Mouse (Mus musculus) limb, embryonic 10.5 days (tissue): Measurements from ENCODE around the gene Pip4k2c. TPM values are rescaled to one million over a fixed set of nuclear protein-coding genes. Genes with fewer than 3 reads are reported as not detected.

Experiments used
- DNase-seq: peaks from one replicate; pipeline ENCODE4 v3.0.0-alpha.2; 2017; ENCODE audit warnings: low spot score
- H3K27ac ChIP-seq: fragments of 300-500 bp; sonication (generic); 2 replicates; pipeline ENCODE4 v1.5.1; 2016; ENCODE audit warnings: mild to moderate bottlenecking
- H3K27me3 ChIP-seq: fragments of 300-500 bp; sonication (generic); 2 replicates; pipeline ENCODE4 v1.6.1; 2016; ENCODE audit warnings: low read depth, mild to moderate bottlenecking; ENCODE audit not compliant: poor library complexity, severe bottlenecking
- H3K36me3 ChIP-seq: fragments of 300-500 bp; sonication (generic); 2 replicates; pipeline ENCODE4 v1.6.1; 2016; ENCODE audit warnings: mild to moderate bottlenecking, moderate library complexity
- H3K4me1 ChIP-seq: fragments of 300-500 bp; sonication (generic); 2 replicates; pipeline ENCODE4 v1.6.1; 2016
- H3K4me3 ChIP-seq: fragments of 300-500 bp; sonication (generic); 2 replicates; pipeline ENCODE4 v1.5.1; 2016; ENCODE audit warnings: mild to moderate bottlenecking, moderate library complexity
- H3K9me3 ChIP-seq: fragments of 300-500 bp; sonication (generic); replicated peaks from 2 replicates; pipeline ENCODE4 v1.6.1; 2016; ENCODE audit warnings: mild to moderate bottlenecking
- WGBS: fragments of 180-500 bp; shearing (Covaris S2); methylation state at CpG from one replicate; pipeline ENCODE4 v1.1.7; 2016; 5-methylcytosine and 5-hydroxymethylcytosine counted together
- polyA plus RNA-seq: library from polyadenylated mRNA; unstranded; fragments of >200 nt; fragmentation: Nextera tagmentation; extraction: Ambion mirVana; gene quantifications from 2 replicates; pipeline ENCODE4 v1.2.1, GENCODE M21; 2016

The Pip4k2c gene
- polyA plus RNA-seq, 1 experiment from 2014 or later = 27.8 TPM

DNA sequence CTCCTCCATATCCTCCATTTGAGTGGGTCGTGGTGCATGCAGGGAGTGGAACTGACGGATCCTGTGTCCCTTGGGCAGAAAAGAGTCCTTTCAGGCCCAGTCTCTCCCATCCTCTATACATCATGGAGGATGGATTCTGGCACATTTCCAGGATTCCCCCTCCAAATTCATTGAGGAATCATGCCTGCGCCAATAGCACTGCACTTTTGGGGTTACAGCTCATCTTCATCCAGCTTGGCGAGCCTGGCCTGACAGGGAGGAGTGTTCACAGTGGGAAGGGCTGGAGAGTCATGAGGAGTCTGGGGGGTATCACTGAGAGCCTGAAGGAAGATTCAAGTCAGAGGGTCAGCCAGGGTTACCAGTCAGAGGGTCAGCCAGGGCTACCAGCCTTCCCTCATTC lies 28.8 kb downstream of the Pip4k2c start:
- whole genome bisulfite sequencing = 94% methylated on average over 4 of the region's 4 CpGs
- H3K36me3 ChIP-seq = peaks cover 49% of the 10 kb centered on the region
- no peaks in the 10 kb centered on the region for H3K9me3 ChIP-seq
- no peak overlapping the region for H3K27ac ChIP-seq
- no peak overlapping the region for H3K4me3 ChIP-seq
- H3K4me1 ChIP-seq = peaks cover 61% of the 10 kb centered on the region
- peaks cover 75% of the 10 kb centered on the region for H3K27me3 ChIP-seq
- no peak for DNase-seq

DNA sequence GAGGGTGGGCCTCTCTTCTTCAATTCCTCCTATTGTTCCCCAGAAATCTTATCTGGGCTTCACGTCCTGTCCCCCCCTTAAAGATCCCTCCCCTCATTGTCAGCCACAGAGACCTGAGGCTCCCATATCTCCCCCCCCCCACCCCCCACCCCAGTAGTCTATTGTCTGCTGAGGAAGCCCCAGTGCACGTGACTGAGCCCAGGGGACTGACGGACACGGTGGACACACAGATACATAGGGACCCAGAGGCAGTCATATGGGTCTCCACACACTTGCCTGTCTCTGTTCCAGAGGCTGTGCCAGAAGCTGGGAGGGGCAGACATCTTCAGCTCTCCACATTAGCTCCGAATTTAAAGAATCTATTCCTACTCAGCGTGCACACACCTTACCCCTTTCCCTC lies 29.8 kb downstream of the Pip4k2c start:
- Histone ChIP-seq H3K36me3 (peaks cover 41% of the 10 kb centered on the region), H3K4me1 (peaks cover 64% of the 10 kb centered on the region), H3K27ac (no peak overlapping the region), H3K9me3 (no peaks in the 10 kb centered on the region), H3K4me3 (no peak overlapping the region), H3K27me3 (peaks cover 86% of the 10 kb centered on the region)
- DNase-seq = no peak
- WGBS = 74% methylated on average over 6 of the region's 6 CpGs

DNA sequence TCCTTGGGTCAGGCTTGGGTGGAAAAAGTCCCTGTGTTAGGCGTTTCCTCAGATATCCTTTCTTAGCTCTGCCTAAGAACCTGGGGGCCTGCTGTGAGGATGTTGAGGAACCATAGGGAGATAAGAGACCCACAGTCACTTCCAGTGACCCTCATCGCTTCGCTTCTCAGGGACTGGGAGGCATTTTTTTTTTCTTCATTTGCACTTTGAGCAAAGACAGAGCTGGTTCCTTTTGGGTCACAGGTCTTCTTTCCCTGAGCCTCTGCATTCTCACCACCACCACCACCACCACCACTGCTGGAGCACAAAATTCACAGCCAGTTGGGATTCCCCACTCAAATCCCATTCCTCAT lies 30.7 kb downstream of the Pip4k2c start:
- Histone ChIP-seq H3K27ac (no peak overlapping the region), H3K4me3 (peak overlapping the region; percentile 45), H3K27me3 (peaks cover 95% of the 10 kb centered on the region), H3K9me3 (no peaks in the 10 kb centered on the region), H3K4me1 (peaks cover 71% of the 10 kb centered on the region), H3K36me3 (peaks cover 32% of the 10 kb centered on the region)
- WGBS = 19% methylated on average over 3 of the region's 3 CpGs
- DNase-seq = no peak

DNA sequence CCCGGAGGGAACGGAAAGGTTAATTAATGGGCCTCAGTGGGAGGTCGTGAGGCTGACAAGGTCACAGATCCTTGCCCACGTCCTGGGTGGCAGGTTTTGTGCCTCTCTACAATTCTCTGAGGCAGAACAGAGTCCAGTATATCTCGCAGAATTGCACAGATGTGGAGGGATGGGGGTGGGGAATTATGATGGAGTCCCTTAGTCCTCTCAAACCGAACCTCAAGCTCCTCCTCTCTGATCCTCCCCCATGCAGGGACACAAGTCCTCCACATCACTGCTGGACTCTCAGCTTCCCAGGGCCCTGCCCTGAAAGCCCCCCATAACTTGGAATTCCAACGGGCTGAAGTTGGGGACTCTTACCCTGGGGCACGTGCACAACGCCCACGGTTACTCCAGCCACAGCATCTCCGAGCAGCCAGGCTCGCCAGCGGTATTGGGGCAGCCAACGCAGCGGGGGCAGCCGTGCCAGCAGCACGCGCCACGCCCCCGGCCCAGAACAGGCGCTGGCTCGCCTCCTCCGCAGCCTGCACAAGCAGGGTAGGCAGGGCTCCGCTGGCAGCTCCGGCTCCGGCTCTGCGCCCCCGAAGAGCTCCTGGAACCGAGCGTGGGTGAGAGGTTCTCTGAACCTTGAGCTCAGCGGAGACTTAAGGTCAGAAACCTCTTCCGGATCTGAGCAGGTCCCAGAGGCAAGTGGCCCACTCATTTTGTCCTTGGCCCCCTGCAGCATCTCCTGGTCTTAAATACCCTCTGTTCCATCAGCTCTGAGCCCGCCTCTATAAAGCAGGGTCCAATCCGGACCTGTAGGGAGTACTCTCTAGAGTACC lies 31.3 kb downstream of the Pip4k2c start, which contains the start of gene Slc26a10:
Slc26a10 (minus strand) TSS at position 775 of the 824 bp plus-strand sequence.
- Histone ChIP-seq H3K4me3 (peak within 1 kb of the TSS; percentile 45), H3K9me3 (no peaks in the 10 kb centered on the region), H3K27me3 (peaks cover 90% of the 10 kb centered on the region), H3K36me3 (peaks cover 26% of the 10 kb centered on the region), H3K27ac (no peak within 1 kb of the TSS), H3K4me1 (peaks cover 67% of the 10 kb centered on the region)
- peak; percentile 54 for DNase-seq
- under 1% methylated on average over 34 of the region's 34 CpGs for WGBS

DNA sequence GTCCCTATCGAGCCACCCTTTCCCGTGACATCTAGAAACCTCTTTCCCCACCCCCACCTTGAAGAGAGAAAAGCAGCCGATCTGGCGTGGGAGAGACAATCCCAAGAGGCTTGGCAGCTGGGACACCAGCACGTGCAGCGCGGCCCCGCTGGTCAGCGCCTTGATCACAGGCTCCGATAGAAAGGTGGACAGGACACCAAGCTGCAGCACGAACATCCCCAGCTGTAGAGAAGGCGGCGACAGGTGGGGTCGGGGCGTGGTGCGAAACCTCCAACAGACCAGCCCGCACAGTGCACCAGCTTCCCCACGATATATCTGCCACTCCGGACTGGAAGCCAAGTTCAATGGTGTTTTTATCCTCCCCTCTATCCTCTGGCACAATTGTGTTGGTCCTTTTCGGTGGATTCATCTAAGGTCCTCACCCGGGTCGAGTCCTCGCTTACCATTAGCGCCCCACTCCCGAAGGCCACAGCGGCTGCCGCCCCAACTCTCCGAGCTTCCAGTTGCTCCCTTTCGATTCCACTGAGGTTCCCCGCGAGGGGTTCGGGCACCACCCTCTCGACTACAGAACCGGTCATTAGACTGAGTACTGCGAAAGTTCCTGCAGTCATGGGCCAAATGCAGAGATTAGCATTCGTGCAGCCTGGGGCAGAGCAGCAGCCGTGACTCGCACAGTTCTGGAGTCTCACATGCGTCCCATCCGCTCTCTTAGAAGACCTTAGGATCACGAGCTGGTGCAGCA lies 32.9 kb downstream of the Pip4k2c start:
- Histone ChIP-seq H3K27me3 (peaks cover 82% of the 10 kb centered on the region), H3K4me3 (peak overlapping the region; percentile 42), H3K4me1 (peaks cover 53% of the 10 kb centered on the region), H3K27ac (no peak overlapping the region), H3K9me3 (no peaks in the 10 kb centered on the region), H3K36me3 (peaks cover 14% of the 10 kb centered on the region)
- WGBS = 5% methylated on average over 41 of the region's 41 CpGs
- DNase-seq = peak; percentile 52

DNA sequence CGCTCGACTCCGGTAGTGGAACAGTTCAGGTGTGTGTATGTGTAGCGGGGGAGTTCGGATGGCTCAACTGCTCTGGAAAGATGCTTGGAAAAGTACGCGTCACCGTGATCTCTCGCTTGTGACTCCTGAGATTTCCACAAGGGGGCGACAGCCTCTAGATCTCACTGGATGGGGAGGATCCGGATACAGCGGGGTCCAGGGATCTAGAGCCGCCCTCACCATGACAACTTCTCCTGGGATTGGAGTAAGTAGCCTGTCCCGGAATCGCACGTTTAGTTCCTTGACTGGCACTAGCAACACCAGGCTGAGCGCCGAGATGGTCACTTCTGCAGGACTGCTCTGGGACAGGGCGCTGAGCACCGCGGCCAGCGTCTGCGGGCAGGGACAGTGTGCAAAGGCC lies 33.7 kb downstream of the Pip4k2c start:
- H3K27me3 ChIP-seq = peaks cover 75% of the 10 kb centered on the region
- no peak overlapping the region for H3K27ac ChIP-seq
- H3K36me3 ChIP-seq = peaks cover 7% of the 10 kb centered on the region
- WGBS = 2% methylated on average over 23 of the region's 23 CpGs
- H3K4me3 ChIP-seq = peak overlapping the region; percentile 42
- H3K4me1 ChIP-seq = peaks cover 50% of the 10 kb centered on the region
- no peaks in the 10 kb centered on the region for H3K9me3 ChIP-seq
- peak; percentile 89 for DNase-seq

DNA sequence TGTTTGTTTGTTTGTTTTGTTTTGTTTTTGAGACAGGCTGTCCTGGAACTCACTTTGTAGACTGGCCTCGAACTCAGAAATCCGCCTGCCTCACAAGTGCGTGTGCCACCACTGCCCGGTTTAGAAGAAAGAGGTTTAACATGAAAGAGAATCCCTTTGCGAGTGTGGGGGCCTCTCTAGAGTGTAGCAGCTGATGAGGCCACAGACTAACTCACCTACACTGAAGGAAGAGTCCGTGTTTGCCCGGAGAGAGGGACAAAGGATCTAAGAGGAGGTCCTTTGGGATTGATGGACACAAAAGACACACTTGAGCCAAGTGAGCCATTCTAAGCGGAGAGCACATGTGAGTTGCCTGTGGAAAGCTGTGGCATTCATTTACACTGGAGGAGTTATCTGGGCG lies 34.1 kb downstream of the Pip4k2c start:
- DNase-seq = no peak
- peaks cover 72% of the 10 kb centered on the region for H3K27me3 ChIP-seq
- WGBS = 26% methylated on average over 9 of the region's 9 CpGs

DNA sequence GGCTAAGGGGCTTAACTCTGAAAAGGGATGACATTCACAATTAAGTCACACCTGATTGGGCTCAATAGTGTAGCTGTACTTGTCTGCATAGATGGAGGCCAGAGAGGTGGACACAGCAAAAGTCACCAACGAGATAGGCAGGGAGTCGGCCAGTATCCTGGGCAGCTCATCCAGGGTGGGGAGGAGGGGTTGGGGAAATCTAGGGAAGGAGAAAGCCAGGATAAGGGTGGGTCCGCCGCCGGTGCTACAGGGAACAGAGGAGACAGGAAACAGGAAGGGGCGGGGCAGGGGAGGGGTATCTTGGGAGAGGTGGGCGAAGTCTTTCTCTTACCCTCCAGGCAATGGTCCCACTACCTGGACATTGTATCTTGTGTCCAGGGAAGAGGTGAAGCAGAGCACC lies 34.6 kb downstream of the Pip4k2c start:
- Histone ChIP-seq H3K4me1 (peaks cover 50% of the 10 kb centered on the region), H3K27me3 (peaks cover 72% of the 10 kb centered on the region), H3K36me3 (no peaks in the 10 kb centered on the region), H3K27ac (no peak overlapping the region), H3K9me3 (no peaks in the 10 kb centered on the region), H3K4me3 (peak overlapping the region; percentile 47)
- DNase-seq = peak; percentile 46
- 5% methylated on average over 7 of the region's 7 CpGs for WGBS

More for the DNA sequence above, 34.1 kb downstream of the Pip4k2c start:
- Histone ChIP-seq H3K27ac (no peak overlapping the region), H3K4me1 (peaks cover 50% of the 10 kb centered on the region), H3K36me3 (peaks cover 2% of the 10 kb centered on the region; the same call in 1 of the 2 replicates), H3K9me3 (no peaks in the 10 kb centered on the region), H3K4me3 (peak overlapping the region; percentile 47)

DNA sequence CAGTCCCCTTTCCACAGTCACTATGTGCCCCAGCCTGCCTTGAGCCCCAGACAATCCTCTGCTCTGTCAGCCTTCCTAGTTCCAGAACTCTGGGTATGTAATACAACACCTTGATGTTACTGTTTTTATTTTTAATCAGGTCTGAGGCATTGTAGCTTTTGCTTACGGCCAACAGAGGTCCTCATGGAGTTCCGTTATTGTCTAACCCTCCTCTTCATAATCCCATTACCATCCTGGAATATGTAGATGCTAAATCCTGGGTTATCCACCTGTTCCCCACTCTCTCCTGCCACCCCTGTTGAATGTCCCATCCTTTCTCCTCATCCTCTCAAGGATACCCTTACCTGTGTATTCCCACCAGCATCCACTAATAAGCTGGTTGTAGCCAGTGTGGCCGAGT lies 35.2 kb downstream of the Pip4k2c start:
- no peak for DNase-seq
- WGBS = 42% methylated on average over 3 of the region's 3 CpGs
- peak overlapping the region; percentile 47 for H3K4me3 ChIP-seq

DNA sequence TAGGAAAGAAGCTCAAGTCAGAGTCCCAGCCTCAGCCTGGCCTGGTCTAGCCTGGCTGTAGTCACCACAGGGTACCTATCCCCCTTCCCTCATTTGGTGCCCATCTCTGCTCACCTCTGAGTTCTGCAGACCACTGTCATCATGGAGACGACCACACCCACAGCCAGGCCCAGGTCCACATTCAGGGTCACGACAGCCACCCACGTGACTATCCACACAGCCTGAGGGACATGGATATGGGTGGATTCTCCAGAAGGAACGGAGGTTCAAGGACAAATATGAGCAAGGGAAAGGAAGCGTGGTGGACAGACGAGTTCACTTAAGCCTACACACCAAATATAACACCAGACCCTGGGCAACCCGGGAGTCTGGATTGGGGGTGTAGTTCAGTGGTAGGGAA lies 37.2 kb downstream of the Pip4k2c start:
- Histone ChIP-seq H3K27ac (no peak overlapping the region), H3K4me1 (peaks cover 51% of the 10 kb centered on the region), H3K9me3 (no peaks in the 10 kb centered on the region), H3K4me3 (no peak overlapping the region), H3K27me3 (peaks cover 72% of the 10 kb centered on the region), H3K36me3 (no peaks in the 10 kb centered on the region)
- 90% methylated on average over 7 of the region's 7 CpGs for WGBS
- DNase-seq = no peak

More for the DNA sequence above, 35.2 kb downstream of the Pip4k2c start:
- H3K9me3 ChIP-seq = no peaks in the 10 kb centered on the region
- peaks cover 52% of the 10 kb centered on the region for H3K4me1 ChIP-seq
- H3K27me3 ChIP-seq = peaks cover 72% of the 10 kb centered on the region
- H3K36me3 ChIP-seq = no peaks in the 10 kb centered on the region
- H3K27ac ChIP-seq = no peak overlapping the region

DNA sequence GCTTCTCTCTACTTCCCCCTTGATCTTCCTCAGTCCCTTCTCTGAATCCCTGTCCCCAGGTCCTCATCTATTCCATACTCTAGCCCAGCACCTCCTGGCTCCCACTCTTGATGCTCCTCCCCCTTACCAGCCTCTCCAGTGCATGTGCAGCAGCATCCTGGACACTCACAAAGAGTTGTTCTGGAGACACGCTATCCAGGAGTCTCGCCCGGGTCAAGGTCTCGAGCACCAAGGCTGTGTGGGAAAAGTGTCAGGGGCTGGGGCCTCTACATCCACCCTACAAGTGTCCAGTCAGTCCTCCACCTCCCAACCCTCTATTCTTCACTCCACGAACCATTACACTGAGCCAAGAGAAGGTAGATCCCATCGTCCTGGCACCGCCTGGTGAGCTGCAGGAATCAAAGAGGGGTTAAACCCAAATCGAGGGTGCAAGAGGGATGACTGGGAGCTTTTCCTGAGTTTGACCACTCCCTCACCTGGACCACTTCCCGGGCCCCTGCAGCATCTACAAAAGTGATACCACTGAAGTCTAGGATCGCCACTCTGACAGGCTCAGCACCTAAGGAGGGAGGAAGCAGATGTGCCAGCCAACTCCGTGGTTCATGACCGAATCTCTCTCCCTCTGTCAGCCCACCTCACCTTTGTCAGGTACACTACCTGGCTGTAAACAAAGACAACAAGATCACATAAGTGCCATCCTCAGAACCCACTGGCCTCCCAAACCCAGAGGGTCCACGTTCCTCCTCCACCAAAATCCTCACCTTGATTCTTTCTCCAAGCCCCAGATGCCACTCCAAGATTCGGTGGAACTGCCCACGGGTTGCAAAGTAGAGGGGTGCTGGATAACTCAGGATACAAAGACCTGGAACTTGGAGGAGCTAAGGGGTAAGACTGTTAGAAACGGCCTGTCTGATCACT lies 38.0 kb downstream of the Pip4k2c start:
- H3K27me3 ChIP-seq = peaks cover 72% of the 10 kb centered on the region
- no peak overlapping the region for H3K4me3 ChIP-seq
- H3K27ac ChIP-seq = no peak overlapping the region
- H3K36me3 ChIP-seq = no peaks in the 10 kb centered on the region
- DNase-seq = no peak
- peaks cover 44% of the 10 kb centered on the region for H3K4me1 ChIP-seq
- 84% methylated on average over 16 of the region's 16 CpGs for whole genome bisulfite sequencing
- H3K9me3 ChIP-seq = no peaks in the 10 kb centered on the region

DNA sequence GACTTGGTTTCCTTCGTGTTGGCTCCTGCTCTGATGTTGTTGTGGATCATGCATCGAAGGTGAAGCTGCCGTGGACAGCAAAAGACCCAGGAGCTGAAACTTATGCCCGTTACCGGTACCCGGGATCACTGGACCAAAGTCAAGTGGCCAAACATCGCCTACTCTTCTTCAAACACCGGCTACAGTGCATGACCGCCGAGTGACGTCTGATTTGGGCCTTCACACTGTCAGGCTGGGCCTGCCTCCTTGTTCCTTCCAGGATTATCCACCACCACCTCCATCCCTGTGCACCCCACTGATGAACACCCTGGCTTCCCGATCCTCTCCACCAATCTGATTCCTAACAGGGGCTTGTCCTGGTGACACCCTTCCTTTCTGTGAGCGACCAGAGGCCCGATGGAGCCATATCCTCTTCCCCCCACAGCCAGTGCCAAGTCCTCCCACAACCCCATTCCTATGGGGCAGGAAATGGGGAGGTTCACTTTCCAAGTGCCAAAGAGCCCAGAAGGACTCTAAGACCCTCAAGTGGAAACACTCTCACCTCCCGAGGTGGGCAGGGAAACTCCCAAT lies 39.7 kb downstream of the Pip4k2c start:
- H3K4me1 ChIP-seq = peaks cover 36% of the 10 kb centered on the region
- WGBS = 88% methylated on average over 15 of the region's 15 CpGs
- no peaks in the 10 kb centered on the region for H3K9me3 ChIP-seq
- no peaks in the 10 kb centered on the region for H3K36me3 ChIP-seq
- no peak overlapping the region for H3K27ac ChIP-seq
- DNase-seq = no peak
- peaks cover 72% of the 10 kb centered on the region for H3K27me3 ChIP-seq
- no peak overlapping the region for H3K4me3 ChIP-seq
